Mouse (Mus musculus) liver, postnatal 0 days (tissue): ENCODE results near the gene Ppp6r3.

ENCODE experiments used
- CTCF ChIP-seq: sonication (generic); IDR thresholded peaks from 2 replicates; pipeline ENCODE4 v1.5.1; 2016; ENCODE audit warnings: antibody characterized with exemption, low read depth
- EP300 ChIP-seq: IDR thresholded peaks from 2 replicates; pipeline ENCODE4 v1.6.1; 2016; ENCODE audit warnings: antibody characterized with exemption, low read depth, mild to moderate bottlenecking

DNA sequence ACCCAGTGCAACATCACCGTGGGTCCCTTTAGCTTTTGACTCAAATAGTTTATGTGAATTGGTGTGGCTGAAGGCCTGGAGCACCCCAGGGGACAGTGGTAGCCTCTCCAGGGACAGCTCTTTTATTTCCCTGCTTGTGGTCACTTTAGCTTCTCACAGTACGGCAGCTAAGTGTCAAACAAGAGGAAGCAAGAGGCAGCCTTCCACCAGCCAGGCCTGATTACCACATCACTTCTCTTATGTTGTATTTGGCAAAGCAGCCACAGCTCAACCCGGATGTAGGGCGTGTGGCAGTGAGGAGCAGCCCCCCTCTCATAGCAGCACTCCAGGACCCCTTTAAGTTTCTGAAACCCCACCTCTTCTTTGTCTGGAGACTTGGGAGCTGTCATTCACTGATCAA lies 152.6 kb downstream of the Ppp6r3 start:
- TF ChIP-seq CTCF (no peak), EP300 (no peak)
